Mouse (Mus musculus) 3T3-L1 (cell line): ENCODE data around the gene Tacc3.
A peak's percentile ranks its signal among the peaks of the same experiment; 100 is the strongest.

Source experiments
- DNase-seq: peaks from one replicate; pipeline ENCODE4 v3.0.0-alpha.2; 2015; ENCODE audit warnings: low read depth, low spot score

Tacc3 gene

GRCm38 (mm10) chr5:33694848-33695717, 37.2 kb downstream of the Tacc3 start:
- no peak for DNase-seq

- no peak for DNase-seq
Measured at GRCm38 (mm10) chr5:33695718-33696121, 37.8 kb downstream of the Tacc3 start.

GRCm38 (mm10) chr5:33696430-33696829, 38.5 kb downstream of the Tacc3 start:
- no peak for DNase-seq

- no peak for DNase-seq
Measured at GRCm38 (mm10) chr5:33697534-33697933, 39.6 kb downstream of the Tacc3 start.

GRCm38 (mm10) chr5:33697947-33698512, 40.1 kb downstream of the Tacc3 start:
- no peak for DNase-seq

GRCm38 (mm10) chr5:33698669-33699068, 40.7 kb downstream of the Tacc3 start:
- DNase-seq, result no peak

- no peak for DNase-seq
Measured at GRCm38 (mm10) chr5:33700010-33700409, 42.1 kb downstream of the Tacc3 start.

- DNase-seq, result no peak
Measured at GRCm38 (mm10) chr5:33701832-33702231, 43.9 kb downstream of the Tacc3 start.

GRCm38 (mm10) chr5:33703999-33704398, 46.1 kb downstream of the Tacc3 start:
- DNase-seq, result no peak

GRCm38 (mm10) chr5:33704945-33705611, 47.1 kb downstream of the Tacc3 start:
- no peak for DNase-seq

GRCm38 (mm10) chr5:33705612-33706349, 47.9 kb downstream of the Tacc3 start:
- no peak for DNase-seq

- DNase-seq, result no peak
Measured at GRCm38 (mm10) chr5:33706350-33706629, 48.4 kb downstream of the Tacc3 start.

- no peak for DNase-seq
Measured at GRCm38 (mm10) chr5:33707163-33707562, 49.2 kb downstream of the Tacc3 start.

GRCm38 (mm10) chr5:33709037-33709436, 51.1 kb downstream of the Tacc3 start:
- DNase-seq, result no peak

- no peak for DNase-seq
Measured at GRCm38 (mm10) chr5:33712550-33712949, 54.6 kb downstream of the Tacc3 start.

GRCm38 (mm10) chr5:33715182-33715581, 57.3 kb downstream of the Tacc3 start:
- no peak for DNase-seq

- peak; percentile 13 for DNase-seq
Measured at GRCm38 (mm10) chr5:33716467-33716866, 58.5 kb downstream of the Tacc3 start.

GRCm38 (mm10) chr5:33718460-33718859, 60.5 kb downstream of the Tacc3 start:
- DNase-seq, result no peak

- DNase-seq, result peak; percentile 23
Measured at GRCm38 (mm10) chr5:33720852-33721490, 63.0 kb downstream of the Tacc3 start.

GRCm38 (mm10) chr5:33721541-33722265, 63.8 kb downstream of the Tacc3 start, which contains the start of gene Fgfr3:
TSS of gene Fgfr3 (plus strand) at chr5:33721674.
- peak; percentile 29 for DNase-seq
